Mouse (Mus musculus) 416B (cell line): Measurements from ENCODE around the gene Slit3.

Experiments used
- DNase-seq: peaks from one replicate; pipeline ENCODE4 v3.0.0; 2011; ENCODE audit warnings: low read depth

Slit3 gene

DNA sequence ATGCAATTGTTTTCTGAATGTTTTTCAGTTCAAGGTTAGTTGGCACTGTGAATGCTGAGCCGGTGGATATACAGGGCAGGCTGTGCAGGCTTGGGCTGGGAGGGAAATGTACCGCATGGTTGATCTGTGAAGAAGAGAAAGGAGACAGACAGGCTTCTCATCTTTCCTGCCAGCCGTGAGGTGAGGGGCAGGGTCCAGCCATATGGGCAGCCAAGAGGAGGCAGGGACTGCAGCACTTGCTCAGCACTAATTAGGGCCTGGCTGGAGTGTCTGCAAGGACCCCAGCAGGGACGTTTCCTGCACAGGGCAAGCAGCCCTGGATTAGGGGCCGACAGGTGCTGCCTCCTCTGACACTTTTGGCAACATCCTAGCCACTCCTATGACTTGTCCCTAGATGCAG is 184.1 kb downstream of the Slit3 start:
- no peak for DNase-seq

DNA sequence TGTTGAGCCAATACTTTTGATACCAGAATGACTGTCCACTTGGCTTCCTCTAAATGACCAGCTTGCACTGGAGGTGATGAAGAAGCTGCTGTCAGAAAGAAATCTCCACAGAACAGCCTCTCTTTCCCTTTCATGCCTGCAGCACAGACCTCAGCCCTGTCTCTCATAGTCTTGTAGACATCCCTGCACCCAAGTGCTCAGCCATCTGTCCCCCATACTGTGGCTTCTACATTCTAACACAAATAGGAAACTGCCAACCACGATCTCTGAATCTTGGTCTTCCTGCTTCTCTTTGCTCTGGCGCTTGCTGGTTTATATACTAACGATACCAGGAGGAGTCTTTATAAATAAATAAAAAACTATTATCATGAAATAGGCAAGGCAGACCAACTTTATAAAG is 184.9 kb downstream of the Slit3 start:
- DNase-seq, result no peak

GRCm38 (mm10) chr11:35306922-35307321 is 185.9 kb downstream of the Slit3 start:
- DNase-seq, result no peak

DNA sequence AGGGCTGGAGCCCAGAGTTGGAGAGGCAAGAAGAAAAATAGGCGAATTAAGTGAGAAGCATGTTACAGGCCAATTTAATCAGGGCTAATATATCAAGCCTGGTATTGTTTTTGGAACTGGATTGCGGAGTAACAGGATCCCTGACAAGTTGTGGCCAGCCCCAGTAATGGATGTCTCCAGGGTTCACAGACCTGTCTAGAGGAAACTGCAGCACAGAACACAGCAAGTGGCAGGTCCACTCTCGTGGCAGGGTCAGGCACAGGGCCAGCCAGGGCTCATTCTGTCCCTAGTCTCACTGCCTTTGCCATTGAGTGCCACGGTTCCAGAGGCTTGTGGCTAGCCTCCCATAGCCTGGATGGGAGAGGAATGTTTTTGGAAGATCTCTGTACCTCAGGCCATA is 187.0 kb downstream of the Slit3 start:
- no peak for DNase-seq

DNA sequence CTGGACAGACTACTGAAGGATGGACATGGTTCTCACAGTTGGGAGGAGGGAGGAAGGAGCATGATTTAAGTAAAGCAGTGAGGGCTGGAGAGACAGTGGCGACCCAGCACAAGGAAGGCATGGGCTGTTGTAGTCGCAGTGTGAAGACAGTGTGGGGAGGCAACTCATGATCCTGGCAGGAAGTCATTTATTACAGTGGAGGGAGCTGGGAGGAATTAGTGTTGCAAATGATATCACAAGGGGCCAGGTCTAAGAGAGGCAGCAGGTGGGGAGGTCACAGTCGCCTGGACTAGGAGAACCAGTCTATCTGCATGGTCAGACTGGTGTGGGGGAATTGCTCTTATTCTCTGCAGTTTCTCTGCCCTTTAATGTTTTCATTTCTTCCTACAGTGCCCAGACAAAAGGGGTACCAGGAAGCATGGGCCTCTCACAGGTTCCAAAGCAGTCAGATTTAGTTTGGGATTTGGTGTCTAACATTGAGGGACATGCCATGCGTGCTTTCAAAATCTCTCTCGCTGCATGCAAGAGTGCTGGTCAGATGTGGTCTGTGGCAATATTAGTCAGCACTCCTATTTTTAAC is 194.5 kb downstream of the Slit3 start:
- no peak for DNase-seq

DNA sequence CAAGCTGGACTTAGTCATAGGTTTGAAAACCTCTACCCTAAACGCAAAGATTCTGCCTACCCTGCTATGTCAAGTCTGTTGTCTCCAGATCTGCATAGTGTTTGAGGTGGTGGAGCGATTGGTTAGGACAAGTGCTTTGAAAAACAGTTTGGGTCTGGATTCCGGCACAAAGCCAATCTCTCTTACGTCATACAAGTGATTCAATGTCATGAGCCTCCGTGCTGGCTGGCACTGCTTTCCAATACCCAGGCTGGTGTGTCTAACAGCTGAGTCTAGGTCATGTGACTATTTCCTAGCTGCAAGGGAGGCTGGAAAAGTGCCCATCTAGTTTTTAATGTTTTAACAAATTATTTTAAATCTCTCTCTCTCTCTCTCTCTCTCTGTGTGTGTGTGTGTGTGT is 196.2 kb downstream of the Slit3 start:
- no peak for DNase-seq

- no peak for DNase-seq
These were observed 196.9 kb downstream of the Slit3 start for GRCm38 (mm10) chr11:35317775-35318432.

DNA sequence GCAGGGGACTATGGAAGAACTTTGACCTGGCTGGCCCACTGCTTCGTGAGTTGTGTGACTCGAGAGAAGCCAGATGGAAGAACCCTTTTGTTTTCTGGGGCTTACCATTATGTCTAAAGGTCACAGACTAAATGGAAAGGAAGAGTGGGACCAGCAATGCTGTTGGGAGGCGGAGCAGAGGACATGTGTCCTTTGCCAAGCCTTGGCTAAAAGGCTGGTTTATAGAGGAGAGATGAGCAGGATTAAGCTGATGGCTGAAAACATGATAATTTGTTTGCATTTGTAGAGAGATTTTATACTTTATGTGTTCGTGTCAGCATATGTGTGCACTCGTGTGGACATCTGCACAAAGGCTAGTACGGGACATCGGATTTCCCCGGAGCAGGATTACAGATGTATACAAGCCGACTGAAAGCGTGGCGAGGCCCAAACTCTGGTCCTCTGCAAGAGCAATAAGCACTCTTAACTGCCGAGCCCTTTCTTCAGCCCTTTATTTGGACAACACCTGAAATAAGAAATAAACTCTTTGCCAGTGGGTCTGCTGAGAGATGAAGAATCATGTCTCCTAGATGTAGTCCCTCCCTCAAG is 197.5 kb downstream of the Slit3 start:
- DNase-seq, result no peak

DNA sequence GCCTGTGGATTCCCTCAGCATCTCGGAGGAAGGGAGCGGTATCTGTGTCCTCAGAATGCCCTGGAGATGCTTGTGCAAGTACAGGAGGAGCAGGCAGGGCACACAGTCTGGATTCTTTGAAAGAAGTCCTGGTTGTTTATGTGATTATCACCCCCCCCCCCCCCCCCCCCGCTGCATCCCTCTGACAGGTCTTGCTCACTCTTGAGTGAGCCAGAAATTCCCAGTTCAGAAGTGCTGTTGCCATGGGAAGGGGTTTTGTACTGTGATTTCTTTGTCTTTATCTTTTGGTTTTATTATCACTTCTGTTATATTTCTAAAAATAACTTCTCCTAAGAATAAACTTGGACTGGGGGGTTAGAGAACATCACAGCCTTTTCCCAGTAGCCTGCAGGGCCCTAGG is 199.5 kb downstream of the Slit3 start:
- no peak for DNase-seq

GRCm38 (mm10) chr11:35324397-35324796 is 203.4 kb downstream of the Slit3 start:
- no peak for DNase-seq

DNA sequence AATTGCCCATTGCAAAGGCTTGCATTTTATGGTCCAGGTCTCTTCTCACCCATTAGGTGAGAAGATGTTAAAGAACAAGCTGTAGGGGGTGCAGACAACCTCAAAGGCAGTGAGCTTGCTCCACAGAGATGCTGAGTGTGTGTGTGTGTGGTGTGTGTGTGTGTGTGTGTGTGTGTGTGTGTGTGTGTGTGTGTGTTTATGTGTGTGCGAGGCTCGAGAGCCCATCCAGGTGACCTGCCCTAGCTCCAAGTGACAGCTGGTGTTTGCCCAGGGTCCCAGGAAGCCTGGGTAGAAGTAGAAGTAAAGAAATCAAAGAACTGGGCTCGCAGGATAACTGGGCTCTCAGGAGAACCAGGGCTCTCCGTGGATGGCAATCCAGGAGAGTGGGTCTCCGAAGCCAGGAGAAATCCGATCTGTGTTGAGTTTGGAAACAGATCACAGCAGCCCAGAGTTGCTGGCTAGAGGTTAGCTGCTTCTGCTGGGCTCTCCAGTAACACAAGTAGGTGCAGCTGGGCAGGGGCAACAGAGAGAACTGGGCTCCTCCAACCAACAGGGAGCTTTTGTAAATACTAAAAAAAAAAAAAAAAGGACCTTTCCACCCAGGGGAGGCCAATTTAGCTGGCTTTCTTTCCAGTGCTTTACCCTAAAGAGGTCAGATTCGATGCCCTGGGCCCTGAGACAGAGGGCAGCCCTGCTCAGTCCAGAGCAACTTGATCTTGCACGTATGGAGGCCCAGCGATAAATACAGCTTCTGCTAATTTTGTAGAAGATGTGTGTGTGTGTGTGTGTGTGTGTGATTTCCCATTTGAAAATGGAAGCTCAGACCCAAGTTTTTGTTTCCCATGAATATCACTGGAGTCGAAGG is 204.3 kb downstream of the Slit3 start:
- DNase-seq, result no peak

- no peak for DNase-seq
These were observed 205.3 kb downstream of the Slit3 start for GRCm38 (mm10) chr11:35326346-35326745.

DNA sequence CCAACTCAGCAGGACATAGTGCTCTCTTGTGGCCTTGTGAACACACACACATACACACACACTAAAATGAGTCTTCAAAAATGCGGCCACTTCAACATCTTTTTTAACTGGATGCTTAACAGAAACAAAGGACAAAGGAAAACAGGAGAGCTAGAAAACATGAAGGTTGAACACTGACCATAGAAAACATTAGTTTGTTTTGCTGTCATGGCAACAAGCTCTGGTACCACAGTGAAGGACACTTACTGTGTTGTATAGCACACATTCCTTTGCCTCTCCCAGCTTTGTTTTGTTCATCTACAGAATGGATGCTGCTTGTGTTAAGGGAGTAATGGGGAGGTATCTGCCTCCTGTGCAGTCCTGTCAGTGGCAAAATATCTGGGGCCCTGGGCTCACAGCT is 206.9 kb downstream of the Slit3 start:
- no peak for DNase-seq

DNA sequence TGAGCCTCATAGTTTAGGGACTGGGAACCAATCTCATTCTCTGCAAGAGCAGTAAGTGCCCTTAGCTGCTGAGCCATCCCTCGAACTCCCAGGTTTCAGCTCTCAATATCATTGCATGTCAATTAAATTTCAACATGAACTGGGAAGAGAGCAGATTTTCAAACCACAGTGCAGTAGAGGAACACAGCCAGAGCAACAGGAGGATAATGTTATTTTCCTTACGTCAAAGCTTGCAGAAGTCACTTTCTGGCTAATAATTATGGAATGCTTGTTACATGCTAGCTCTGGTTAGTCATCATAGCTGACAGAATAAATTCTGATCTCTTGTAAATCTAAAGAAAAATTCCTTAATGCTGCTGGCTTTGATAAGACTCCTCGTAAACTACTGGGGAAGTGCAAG is 210.5 kb downstream of the Slit3 start:
- DNase-seq, result no peak

DNA sequence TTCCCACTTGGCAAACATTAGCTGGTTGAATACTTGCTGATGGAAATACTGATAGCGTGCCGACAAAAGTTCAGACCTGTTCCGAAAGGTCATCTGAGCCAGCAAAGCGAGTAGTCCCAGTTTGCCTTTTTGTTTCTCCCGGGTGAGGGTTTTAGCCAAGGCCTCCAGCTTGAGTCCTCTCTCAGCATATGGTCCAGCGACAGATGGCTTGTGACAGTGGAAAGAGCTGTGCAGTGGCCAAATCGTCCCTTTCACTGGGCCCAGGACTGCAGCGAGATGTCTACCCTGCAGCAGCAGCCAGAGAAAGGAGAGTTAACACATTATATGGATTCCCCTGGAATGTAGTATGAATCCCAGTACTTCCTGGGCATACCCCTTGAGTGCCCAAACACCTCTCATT is 215.5 kb downstream of the Slit3 start:
- no peak for DNase-seq

DNA sequence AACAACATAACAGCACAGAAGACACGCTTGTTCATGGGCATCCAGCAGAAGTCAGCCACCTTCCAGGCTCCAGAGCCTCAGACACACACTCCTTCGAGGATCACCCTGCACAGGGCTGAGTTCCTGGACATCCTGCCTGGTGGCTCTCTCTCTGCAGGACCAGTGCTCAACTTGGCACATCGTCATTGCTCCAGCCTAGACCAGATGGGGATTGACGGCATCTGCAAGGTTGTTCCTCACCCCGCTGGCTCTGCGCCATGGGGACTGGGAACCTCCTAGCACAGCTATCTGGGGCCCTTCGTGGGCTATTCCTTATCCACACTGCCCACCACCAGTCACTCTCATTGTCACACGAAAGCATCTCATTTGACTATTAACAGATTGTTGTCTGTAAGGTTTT is 216.5 kb downstream of the Slit3 start:
- DNase-seq, result no peak

GRCm38 (mm10) chr11:35337927-35338819 is 217.1 kb downstream of the Slit3 start:
- no peak for DNase-seq

GRCm38 (mm10) chr11:35340752-35341151 is 219.7 kb downstream of the Slit3 start:
- DNase-seq, result no peak

- DNase-seq, result no peak
These were observed 221.5 kb downstream of the Slit3 start for GRCm38 (mm10) chr11:35342486-35342885.

GRCm38 (mm10) chr11:35345696-35346480 is 224.9 kb downstream of the Slit3 start:
- no peak for DNase-seq

- DNase-seq, result no peak
These were observed 227.1 kb downstream of the Slit3 start for GRCm38 (mm10) chr11:35348099-35348498.
